Mouse (Mus musculus) midbrain, embryonic 16.5 days (tissue): ENCODE data around the gene Cemip. TPM values are rescaled to one million over a fixed set of nuclear protein-coding genes. Genes with fewer than 3 reads are reported as not detected.

Source experiments
- ATAC-seq: fragments of 200-750 bp; cut with Nextera tagmentation; 2 replicates; pipeline ENCODE4 v1.8.0; 2017; ENCODE audit warnings: moderate TSS enrichment
- H3K27ac ChIP-seq: fragments of 300-500 bp; sonication (generic); 2 replicates; pipeline ENCODE4 v1.5.1; 2014; ENCODE audit warnings: mild to moderate bottlenecking, low read length, mixed read lengths
- H3K27me3 ChIP-seq: fragments of 300-500 bp; sonication (generic); 2 replicates; pipeline ENCODE4 v1.6.1; 2014; ENCODE audit warnings: low read depth, low read length, mixed read lengths; ENCODE audit not compliant: control insufficient read depth, insufficient read depth
- H3K36me3 ChIP-seq: fragments of 300-500 bp; sonication (generic); 2 replicates; pipeline ENCODE4 v1.6.1; 2014; ENCODE audit warnings: mild to moderate bottlenecking, low read length, moderate library complexity, mixed read lengths; ENCODE audit not compliant: control insufficient read depth, insufficient read depth
- H3K4me1 ChIP-seq: fragments of 300-500 bp; sonication (generic); 2 replicates; pipeline ENCODE4 v1.6.1; 2014; ENCODE audit warnings: mild to moderate bottlenecking, low read length, mixed read lengths; ENCODE audit not compliant: control insufficient read depth, insufficient read depth
- H3K4me2 ChIP-seq: fragments of 300-500 bp; sonication (generic); 2 replicates; pipeline ENCODE4 v1.6.1; 2014; ENCODE audit warnings: mild to moderate bottlenecking, low read length, mixed read lengths
- H3K4me3 ChIP-seq: fragments of 300-500 bp; sonication (generic); 2 replicates; pipeline ENCODE4 v1.5.1; 2014; ENCODE audit warnings: low read depth, mild to moderate bottlenecking, low read length, moderate library complexity, mixed read lengths
- H3K9ac ChIP-seq: fragments of 300-500 bp; sonication (generic); 2 replicates; pipeline ENCODE4 v1.6.1; 2014; ENCODE audit warnings: low read depth, low read length, mixed read lengths
- H3K9me3 ChIP-seq: fragments of 300-500 bp; sonication (generic); replicated peaks from 2 replicates; pipeline ENCODE4 v1.6.1; 2014; ENCODE audit warnings: mild to moderate bottlenecking, low read length, mixed read lengths; ENCODE audit not compliant: control insufficient read depth, poor library complexity, severe bottlenecking
- WGBS: fragments of 180-500 bp; shearing (Covaris S2); extraction: QIAGEN DNeasy Blood & Tissue Kit; methylation state at CpG from one replicate; pipeline ENCODE4 v1.1.7; 2014; 5-methylcytosine and 5-hydroxymethylcytosine counted together
- polyA plus RNA-seq: library from polyadenylated mRNA; unstranded; fragments of >200 nt; fragmentation: Nextera tagmentation; extraction: Ambion mirVana; gene quantifications from 2 replicates; pipeline ENCODE4 v1.2.1, GENCODE M21; 2015

Gene Cemip
- polyA plus RNA-seq, 1 experiment from 2014 or later: 0.75 TPM

GRCm38 (mm10) chr7:84119216-84120105 lies 33.2 kb upstream of the Cemip start:
- no peak overlapping the region for H3K4me2 ChIP-seq
- H3K9me3 ChIP-seq: no peaks in the 10 kb centered on the region
- no peaks in the 10 kb centered on the region for H3K36me3 ChIP-seq
- H3K9ac ChIP-seq: no peak overlapping the region
- H3K27me3 ChIP-seq: no peaks in the 10 kb centered on the region
- 49% methylated on average over 12 of the region's 12 CpGs for WGBS
- no peak for ATAC-seq
- peaks cover 20% of the 10 kb centered on the region for H3K4me1 ChIP-seq
- no peak overlapping the region for H3K4me3 ChIP-seq
- no peak overlapping the region for H3K27ac ChIP-seq

GRCm38 (mm10) chr7:84117543-84118122 lies 31.3 kb upstream of the Cemip start:
- peaks cover 27% of the 10 kb centered on the region for H3K4me1 ChIP-seq
- no peak overlapping the region for H3K4me2 ChIP-seq
- no peak for ATAC-seq
- H3K27ac ChIP-seq: no peak overlapping the region
- H3K9ac ChIP-seq: no peak overlapping the region
- 88% methylated on average over 6 of the region's 6 CpGs for WGBS
- no peak overlapping the region for H3K4me3 ChIP-seq
- H3K36me3 ChIP-seq: no peaks in the 10 kb centered on the region
- no peaks in the 10 kb centered on the region for H3K9me3 ChIP-seq
- H3K27me3 ChIP-seq: no peaks in the 10 kb centered on the region

- H3K4me3 ChIP-seq: no peak overlapping the region
- H3K9ac ChIP-seq: no peak overlapping the region
- no peaks in the 10 kb centered on the region for H3K27me3 ChIP-seq
- H3K9me3 ChIP-seq: no peaks in the 10 kb centered on the region
- no peaks in the 10 kb centered on the region for H3K36me3 ChIP-seq
- peaks cover 30% of the 10 kb centered on the region for H3K4me1 ChIP-seq
- H3K27ac ChIP-seq: no peak overlapping the region
- no peak for ATAC-seq
- WGBS: 86% methylated on average over 7 of the region's 7 CpGs
- no peak overlapping the region for H3K4me2 ChIP-seq
These were observed 30.6 kb upstream of the Cemip start for GRCm38 (mm10) chr7:84116621-84117542.

GRCm38 (mm10) chr7:84115385-84115784 lies 29.1 kb upstream of the Cemip start:
- Histone ChIP-seq H3K4me1 (peaks cover 25% of the 10 kb centered on the region), H3K9me3 (no peaks in the 10 kb centered on the region), H3K4me2 (no peak overlapping the region), H3K9ac (no peak overlapping the region), H3K27me3 (no peaks in the 10 kb centered on the region), H3K27ac (no peak overlapping the region), H3K4me3 (no peak overlapping the region), H3K36me3 (no peaks in the 10 kb centered on the region)
- 71% methylated on average over 2 of the region's 2 CpGs for WGBS
- ATAC-seq: no peak

- no peak for ATAC-seq
- Histone ChIP-seq H3K4me1 (peaks cover 20% of the 10 kb centered on the region), H3K36me3 (no peaks in the 10 kb centered on the region), H3K4me2 (no peak overlapping the region), H3K27me3 (no peaks in the 10 kb centered on the region), H3K9ac (no peak overlapping the region), H3K27ac (no peak overlapping the region), H3K4me3 (no peak overlapping the region), H3K9me3 (no peaks in the 10 kb centered on the region)
- 75% methylated on average over 3 of the region's 3 CpGs for WGBS
These were observed 28.5 kb upstream of the Cemip start for GRCm38 (mm10) chr7:84114775-84115174.

- ATAC-seq: peak; percentile 52; the same call in 1 of the 2 replicates
- Histone ChIP-seq H3K9me3 (no peaks in the 10 kb centered on the region), H3K27me3 (no peaks in the 10 kb centered on the region), H3K27ac (no peak overlapping the region), H3K9ac (no peak overlapping the region), H3K4me2 (no peak overlapping the region), H3K36me3 (peaks cover 4% of the 10 kb centered on the region; the same call in 1 of the 2 replicates), H3K4me1 (peaks cover 13% of the 10 kb centered on the region), H3K4me3 (no peak overlapping the region)
- 62% methylated on average over 8 of the region's 8 CpGs for WGBS
These were observed 26.7 kb upstream of the Cemip start for GRCm38 (mm10) chr7:84113035-84113390.

GRCm38 (mm10) chr7:84112351-84113034 lies 26.2 kb upstream of the Cemip start:
- WGBS: 52% methylated on average over 6 of the region's 6 CpGs
- Histone ChIP-seq H3K4me3 (no peak overlapping the region), H3K4me1 (peaks cover 13% of the 10 kb centered on the region), H3K27me3 (no peaks in the 10 kb centered on the region), H3K27ac (peak overlapping the region; percentile 0; the same call in 1 of the 2 replicates), H3K9ac (no peak overlapping the region), H3K4me2 (no peak overlapping the region), H3K36me3 (peaks cover 4% of the 10 kb centered on the region; the same call in 1 of the 2 replicates), H3K9me3 (no peaks in the 10 kb centered on the region)
- no peak for ATAC-seq

- H3K27ac ChIP-seq: no peak overlapping the region; the same call in 1 of the 2 replicates
- no peak overlapping the region for H3K4me2 ChIP-seq
- 65% methylated on average over 10 of the region's 10 CpGs for WGBS
- peaks cover 4% of the 10 kb centered on the region; the same call in 1 of the 2 replicates for H3K36me3 ChIP-seq
- peaks cover 13% of the 10 kb centered on the region for H3K4me1 ChIP-seq
- H3K4me3 ChIP-seq: no peak overlapping the region
- no peak overlapping the region for H3K9ac ChIP-seq
- no peaks in the 10 kb centered on the region for H3K9me3 ChIP-seq
- no peak for ATAC-seq
- no peaks in the 10 kb centered on the region for H3K27me3 ChIP-seq
These were observed 25.5 kb upstream of the Cemip start for GRCm38 (mm10) chr7:84111716-84112350.
